Mouse (Mus musculus): Measurements from ENCODE around the gene Abtb2.

DNA sequence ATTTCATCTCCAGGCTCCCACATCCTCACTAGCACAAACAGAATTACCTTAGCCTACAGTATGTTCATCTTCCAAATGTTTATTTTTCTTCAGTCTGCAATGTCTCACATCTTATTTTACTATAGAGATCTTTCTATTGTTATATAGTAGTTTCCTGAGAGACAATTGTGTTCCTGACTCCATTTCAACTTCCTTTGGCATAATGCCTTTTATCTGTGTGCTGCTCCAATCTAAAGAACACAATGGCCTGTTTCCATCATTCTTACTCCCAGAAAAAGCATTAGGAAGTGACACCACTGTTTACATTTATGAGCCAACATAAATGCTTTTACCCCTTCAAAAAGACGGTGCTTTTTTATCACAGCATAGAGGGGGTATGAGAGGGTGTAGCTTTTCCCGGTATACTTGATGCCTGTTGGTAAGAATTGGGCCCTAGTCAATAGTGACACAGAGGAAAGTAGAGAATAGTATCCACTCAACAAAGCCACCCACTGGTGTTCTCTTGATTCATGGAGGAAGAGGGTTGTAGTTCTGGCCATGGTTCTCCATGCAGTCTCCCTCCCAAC, 84.3 kb downstream of the Abtb2 start:
- TF ChIP-seq CTCF (IDR thresholded peaks at IDR 0.05; ENCODE audit: low read depth, low read length) (no peak), POLR2A (IDR thresholded peaks at IDR 0.05; ENCODE audit: insufficient read depth, low read length) (no peak)
